Mouse (Mus musculus) frontal cortex, postnatal 14 days (tissue): ENCODE results near the gene Pdk4.
A peak's percentile ranks its signal among the peaks of the same experiment; 100 is the strongest.

ENCODE experiments used
- DNase-seq, 2 experiments: peaks; one replicate each; pipeline ENCODE4 v3.0.0; 2022; ENCODE audit warnings: low spot score in 2 of 2

Pdk4 gene

DNA sequence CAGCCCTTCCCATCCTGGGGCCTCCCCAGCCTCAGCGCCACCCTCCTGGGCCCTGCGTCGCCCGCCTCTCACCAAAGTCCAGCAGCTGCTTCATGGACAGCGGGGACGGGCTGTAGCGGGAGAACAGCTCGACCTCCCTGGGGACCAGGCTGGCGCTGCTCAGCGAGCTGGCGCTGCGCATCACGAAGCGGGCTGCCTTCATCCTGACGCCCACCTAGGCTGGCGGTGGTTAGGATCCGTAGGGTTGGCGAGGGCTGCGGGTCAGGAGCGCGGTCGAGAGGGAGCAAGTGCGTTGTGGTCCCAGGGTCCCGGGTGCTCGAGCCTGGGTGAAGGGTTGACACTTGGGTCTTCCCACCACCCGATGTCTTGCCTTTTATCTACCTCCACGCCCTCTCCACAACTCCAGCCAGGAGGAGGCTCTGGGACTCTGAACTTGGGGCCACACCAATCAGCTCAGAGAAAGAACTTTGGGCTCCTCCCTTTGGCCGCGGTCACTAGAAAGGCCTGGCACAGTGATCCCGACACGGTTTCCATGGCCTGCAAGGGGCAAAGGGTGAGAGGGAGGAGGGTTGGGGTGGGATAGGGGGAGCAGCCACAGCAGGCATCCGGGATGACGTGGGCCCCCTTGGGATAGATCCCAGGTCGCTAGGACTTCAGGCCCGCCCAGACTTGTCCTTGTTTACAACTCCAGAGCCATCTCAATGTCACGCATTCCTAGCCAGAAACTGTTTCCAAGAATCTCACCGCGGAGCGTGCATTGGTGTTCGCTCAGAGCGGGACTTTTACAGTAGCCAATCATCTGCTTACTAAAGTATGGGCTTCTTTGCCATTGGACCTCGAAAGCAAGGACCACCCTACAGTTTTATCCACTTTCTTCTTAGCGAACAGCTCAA lies at the start of gene Pdk4:
Pdk4 (minus strand) TSS at position 349 of the 893 bp plus-strand sequence.
- peak; percentile 48 to 68 for DNase-seq

DNA sequence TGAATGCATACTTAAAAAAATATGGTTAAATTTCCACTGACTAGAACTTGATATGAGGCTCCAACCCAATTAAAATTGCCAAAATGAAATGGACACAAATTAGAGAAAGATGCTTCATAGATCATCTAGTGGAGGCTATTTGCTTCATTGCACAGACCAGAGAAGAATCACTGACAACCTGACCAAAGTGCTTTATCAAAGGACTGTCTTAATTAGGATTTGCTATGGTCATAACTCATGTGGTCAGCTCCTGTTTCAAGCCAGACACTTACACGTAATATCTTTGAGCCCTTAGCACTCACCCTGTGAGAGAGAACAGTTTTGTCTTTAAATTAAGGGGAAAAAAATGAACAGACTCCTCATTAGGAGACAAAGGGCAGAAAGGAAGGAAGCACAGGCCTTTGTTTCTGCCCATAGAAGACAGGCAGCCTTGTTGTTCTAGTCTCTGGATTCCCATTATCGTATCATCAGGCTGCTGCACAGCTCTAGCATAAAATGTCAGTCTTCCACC lies 41.8 kb upstream of the Pdk4 start:
- DNase-seq = no peak

DNA sequence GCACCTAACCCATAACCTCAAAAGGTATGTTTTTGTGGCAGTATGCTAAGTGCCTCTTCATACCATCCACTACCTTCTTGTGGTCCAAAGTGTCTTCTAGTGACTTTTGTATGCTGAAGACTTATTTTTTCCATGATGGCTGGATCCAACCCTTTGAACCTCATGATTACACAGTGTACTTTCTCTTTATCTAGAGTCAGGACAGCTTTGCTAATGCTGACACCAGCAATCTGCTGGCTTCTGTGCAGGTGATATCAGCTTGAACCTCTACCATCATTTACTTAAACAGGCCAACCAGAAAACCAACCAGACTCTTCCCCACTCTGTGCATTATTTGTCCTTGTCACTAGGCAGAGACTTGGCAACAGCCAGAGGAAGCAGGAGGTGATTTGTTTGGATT lies 39.6 kb upstream of the Pdk4 start:
- DNase-seq = no peak

DNA sequence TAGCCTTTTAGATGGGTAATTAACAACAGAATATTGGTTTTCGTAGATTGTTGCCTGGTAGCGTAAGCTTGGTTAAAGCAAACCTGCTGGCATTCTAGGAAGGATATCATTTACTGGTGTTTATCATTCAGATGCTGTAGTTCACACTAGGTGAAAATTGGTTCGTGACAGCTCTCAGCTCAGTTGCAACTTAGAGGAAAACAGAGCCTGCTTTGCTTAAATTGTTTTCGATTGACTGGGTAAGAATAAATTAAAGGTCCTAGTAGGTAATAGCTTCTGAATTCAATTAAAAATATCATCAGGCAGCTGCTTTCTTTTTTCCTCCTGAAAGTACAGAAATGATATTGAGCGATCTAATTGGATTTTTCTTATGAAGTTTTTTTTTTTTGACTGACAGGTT lies 21.0 kb upstream of the Pdk4 start:
- no peak for DNase-seq

DNA sequence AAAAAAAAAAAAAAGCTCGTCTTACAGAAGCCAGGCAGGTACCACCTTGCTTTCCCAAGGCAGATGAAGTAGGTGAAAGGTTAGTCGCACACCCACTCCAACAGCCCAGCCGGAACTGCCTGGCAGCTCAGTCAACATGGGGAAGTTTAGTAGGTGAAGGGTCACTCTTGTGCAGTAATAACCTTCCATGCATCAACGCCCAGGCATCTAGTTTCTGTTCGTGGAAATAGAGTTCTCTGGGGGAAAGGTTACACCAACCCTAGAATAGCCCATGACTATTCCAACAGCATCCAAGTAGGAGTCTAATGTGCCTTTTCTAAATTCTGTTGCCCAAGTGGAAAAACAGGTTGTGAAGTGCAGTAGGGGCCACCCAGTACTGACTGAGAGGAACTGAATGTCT lies 13.6 kb upstream of the Pdk4 start:
- DNase-seq = no peak

DNA sequence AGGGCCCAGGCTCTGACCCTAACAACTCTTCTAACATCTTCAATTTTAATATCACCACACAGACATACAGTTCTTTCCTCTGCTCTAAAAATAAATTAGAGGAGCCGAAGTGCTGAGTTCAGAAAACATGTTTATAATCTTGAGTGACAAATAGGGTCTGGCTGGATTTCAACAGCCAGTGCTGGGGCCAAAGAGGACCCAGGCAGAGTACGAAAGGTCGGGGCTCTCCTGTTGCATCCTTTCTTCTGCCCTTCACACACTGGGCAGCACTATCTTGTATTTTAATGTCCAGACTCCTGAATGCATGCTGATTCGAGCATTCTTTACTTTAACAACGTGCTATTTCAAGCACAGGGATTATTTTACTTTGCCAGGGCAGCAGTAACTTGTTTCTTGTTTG lies 13.2 kb upstream of the Pdk4 start:
- no peak for DNase-seq

DNA sequence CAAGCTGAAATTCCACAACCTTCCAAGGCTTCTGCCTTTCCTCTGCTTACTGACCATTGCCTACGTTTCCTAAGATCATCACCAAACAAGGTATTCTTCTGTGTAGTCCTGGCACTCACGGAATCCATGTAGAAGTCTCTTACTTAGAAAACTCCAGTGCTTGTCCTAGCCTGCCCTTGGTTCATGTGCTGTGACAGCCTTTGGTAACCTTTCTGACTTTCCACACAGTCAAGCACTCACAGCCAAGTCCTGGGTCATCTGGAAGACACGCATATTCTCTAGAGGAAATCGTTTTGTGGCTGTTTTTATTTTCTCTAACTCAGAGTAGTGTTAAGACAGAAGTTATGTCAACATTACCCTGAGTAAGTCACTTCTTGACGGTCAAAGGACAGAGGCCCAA lies 11.7 kb upstream of the Pdk4 start:
- DNase-seq = no peak

DNA sequence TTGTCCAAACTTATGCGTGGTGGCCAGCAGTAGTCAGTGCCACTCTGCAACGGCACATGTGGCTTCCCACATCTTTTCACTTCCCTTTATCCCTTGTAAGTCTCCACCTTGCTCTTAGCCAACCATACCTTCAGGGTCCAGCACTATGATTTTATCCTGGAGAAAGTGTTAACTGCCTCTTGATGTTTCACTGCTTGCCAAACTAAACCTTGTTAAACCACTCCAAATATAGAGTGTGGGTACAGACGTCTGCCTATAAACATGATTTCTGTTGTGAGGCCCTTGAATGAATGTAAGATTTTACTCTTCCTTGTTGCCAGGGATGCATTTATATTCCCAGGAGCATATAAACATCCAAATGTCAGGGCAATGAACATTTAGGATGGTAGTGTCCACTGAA lies 10.2 kb upstream of the Pdk4 start:
- DNase-seq = no peak

DNA sequence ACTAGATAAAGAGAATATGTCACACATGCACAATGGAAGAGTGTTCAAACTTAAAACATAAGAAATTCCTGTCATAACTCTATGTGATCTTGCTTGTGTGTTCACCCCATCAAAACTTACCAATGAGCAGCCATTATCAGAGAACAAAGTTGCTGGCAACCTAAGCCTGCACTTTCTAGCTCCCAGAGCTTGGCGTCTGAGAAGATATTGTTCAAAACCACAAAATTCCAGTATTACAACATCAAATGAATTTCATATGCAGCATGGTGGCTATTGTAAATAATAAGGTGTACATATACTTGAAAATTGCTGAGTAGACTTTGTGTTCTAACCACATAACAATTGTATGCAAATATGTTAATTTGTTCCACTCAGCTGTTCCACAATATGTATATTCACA lies 6.7 kb upstream of the Pdk4 start:
- no peak for DNase-seq

DNA sequence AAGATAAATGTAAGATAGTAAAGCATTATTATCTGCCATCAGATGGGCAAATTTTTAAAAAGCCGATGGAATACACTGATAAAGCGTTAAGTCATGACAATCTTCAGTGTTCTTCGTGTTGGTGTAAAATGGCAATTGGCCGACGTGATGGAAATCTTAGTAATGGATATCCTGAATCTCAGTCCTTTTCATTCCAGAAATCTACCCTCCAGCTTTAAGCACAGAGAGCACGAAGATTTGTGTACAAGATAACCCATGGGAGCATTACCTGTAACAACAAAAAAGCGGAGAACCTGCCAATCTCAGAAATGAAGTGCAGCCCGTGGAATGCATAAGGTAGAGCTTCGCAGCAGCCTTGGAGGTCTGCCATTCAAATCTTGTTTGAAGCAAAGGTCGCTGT lies 5.4 kb upstream of the Pdk4 start:
- DNase-seq = no peak

DNA sequence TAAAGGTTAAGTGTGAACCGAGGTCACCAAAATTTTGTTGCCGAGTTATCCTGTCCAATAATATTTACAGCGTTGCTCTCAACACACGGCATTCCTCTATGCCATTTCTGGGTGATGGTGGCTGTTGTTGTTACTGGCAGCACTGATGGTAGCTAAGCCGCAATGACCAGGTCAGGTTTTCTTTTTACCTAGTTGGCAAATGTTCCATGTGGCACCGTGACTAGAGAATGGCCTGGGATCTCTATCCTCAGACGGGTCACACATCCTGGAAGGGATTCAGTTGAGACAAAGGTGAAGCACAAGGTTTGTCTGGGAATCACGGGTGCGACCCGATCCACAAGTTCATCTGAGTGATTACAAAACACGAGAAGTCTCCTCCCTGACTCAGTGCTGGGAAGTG lies 2.6 kb upstream of the Pdk4 start:
- DNase-seq = no peak

DNA sequence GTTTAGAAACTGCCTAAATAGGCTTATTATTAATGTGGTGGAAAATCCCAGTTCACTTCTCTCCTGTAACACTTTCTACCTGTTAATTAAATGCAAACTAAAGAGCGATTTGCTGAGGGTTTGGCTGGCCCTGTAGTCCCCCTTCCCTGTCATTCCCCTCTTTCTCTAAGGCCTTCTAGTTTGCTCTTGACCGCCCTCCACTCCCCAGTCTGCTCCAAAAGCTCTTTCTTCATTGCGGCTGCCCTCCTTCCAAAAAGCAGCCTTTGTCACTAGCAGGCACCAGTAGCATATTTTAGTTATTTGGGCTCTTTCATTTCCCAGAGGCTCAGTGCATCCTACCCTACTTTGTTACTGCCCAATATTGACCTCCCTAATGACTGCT lies 736 bp upstream of the Pdk4 start:
- DNase-seq = no peak

DNA sequence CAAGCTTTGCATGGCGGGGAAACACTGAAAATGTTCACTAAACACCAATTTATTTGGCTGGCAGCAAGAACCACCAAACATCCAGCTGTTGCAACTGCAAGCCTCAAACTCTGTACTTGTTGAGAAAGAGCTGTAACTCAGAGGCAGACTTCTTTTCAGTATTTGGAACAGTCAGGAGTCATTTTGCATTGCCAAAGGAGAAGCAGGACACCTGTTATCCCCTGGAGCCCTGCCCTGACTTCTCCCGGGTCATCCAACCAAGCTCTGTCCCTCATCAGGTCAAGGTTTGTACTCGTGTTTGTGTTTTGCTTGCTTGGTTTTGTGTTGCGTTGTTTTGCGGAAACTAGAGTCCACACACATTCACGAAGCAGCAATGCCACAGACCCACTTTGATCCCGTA lies 11.1 kb downstream of the Pdk4 start:
- no peak for DNase-seq

DNA sequence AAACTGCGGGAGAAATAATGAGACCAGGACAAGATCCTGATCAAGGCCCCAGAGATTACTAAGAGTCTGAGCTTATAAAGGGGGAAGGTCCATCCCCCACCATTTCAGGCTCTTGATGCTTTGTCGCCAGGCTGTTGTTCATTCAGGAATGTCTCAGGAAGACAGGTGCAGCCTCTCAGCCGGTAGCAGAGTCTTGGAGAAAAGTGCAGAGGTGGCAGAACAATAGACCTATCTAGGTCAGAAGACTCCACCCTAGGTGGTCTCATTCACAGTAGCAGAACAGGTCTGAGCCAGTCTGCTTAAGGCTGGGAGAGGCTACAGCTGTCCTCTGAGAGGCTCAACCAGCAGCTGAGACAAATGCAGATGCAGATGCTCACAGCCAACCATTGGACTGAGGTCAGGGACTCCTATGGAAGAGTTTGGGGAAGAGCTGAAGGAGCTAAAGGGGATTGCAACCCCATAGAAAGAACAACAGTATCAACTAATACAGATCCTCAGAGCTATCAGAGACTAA lies 13.8 kb downstream of the Pdk4 start:
- no peak for DNase-seq

DNA sequence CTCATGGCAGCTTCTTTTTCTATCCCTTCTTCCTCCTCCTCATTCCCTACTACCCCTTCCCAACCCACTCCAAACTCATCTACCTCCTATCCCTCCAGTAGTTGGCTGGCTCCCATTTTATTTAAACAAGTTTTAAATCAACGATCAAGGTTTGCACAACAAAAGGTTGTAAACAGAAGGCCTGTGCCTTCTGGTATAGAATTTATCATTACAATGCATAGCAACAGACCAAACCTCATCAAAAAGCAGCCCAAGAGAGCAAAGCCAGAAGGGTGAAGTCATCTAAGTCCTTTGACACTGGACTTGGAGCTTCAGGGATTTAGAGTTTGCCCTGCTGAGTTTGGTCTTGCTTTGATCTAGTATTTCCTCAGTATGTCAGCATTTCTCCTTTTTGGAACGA lies 15.0 kb downstream of the Pdk4 start:
- DNase-seq = no peak

DNA sequence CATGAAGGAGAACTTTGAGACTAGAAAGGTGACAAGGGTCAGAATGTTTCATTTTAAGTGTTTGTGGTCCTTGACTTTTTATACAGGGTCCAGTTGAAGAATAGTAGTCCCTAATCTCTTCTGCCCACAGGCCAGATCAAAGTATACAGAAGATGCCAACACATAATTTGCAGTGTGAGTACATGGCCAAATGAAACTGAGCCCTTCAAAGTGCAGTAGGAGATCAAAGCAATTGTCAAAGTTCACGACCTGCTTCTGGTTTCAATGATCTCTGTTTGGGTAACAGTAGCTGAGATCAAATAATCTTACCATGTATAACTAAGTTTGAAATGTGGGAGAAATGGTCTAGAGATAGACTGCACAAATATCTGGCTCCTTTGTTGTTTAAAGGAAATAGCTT lies 22.1 kb downstream of the Pdk4 start:
- DNase-seq = no peak

DNA sequence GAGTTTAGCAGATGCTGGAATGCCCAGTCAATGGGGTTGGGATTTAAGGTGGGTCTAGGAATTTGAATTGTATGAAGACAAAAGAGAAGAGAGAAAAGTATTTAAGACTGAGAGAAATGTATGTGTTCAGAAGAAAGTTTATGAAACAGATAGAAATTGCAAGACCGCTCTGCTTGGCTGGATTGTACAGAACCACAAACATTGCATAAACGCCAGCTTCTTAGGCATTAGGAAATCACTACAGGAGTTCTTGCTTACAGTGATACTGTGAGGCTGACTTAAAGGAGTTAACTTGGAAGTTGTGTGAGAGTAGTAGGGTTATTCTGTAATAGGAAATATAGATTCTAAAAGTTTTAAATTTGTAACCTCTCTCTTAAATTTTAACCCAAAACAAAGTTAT lies 23.4 kb downstream of the Pdk4 start:
- DNase-seq = no peak

DNA sequence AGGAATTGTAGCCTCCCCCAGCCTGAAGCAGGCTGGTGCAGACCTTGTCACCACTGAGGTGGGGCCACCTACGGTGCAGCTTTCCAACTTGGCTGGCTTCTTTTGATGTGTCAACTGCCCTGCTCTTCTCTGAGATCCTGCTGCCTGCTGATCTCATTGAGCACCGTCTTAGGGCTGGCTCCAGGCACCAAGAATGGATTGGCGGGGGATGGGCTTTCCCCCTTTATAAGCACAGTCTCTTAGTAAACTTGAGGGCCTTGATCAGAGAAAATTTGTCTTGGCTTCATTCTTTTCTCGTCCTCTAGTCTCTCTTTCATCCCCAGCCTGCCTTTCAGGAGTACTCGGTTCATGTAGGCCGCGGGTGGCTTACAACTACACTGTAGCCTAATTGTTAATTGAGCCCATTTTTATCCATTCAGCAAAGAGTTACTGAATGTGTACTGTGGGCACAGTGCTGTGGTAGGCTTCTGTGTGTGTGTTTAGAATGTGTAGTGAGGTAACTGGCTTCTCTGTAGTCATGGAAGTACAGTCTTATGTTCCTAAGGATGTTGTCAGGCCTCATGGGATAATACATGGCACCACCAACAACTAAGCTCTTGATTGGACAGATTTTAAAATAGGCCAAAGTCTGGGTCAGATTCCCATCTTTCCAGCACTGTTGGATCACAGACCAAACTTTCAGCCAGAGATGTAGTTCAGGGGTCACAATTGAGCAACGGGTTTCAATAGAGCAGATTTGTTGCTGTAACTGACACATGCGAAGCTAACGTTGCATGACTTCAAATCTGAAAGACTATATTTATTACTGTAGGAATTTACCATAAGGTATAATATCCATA lies 25.4 kb downstream of the Pdk4 start:
- DNase-seq = no peak

DNA sequence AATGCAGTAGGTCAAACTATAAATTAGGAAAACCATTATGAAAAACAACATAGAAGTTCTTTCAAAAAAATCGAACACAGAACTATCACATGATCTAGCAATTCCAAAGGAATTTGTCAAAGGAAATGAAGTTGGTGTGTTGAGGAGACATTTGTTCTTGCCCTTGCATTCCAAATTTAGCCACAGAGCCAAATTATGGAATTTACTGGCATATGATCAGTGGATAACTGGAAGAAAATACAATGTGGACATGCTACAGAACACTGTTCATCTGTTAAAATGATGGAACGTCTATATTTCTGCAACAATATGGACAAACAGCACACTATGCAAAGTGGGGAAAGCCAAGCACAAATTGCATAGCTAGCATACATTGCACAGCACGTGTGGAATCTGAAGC lies 40.3 kb downstream of the Pdk4 start:
- no peak for DNase-seq

DNA sequence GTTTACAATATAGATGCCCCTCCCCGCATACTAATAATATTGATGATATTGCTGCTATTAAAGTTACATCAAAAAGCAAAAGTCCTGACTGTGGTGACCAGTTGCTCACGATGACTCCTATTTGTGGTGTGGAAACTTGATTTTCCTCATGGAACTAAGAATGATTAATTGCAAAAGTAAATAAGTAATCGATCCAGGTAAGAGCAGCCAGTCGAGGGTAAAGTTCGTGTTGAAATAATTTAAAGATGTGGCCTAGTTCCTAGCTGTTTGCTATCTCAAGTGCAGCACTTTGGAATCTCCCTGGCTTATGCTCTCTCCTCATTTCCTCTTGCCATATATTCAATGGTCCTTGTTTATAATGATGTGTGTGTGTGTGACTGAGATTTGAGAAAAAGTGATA lies 46.2 kb downstream of the Pdk4 start:
- DNase-seq = no peak

DNA sequence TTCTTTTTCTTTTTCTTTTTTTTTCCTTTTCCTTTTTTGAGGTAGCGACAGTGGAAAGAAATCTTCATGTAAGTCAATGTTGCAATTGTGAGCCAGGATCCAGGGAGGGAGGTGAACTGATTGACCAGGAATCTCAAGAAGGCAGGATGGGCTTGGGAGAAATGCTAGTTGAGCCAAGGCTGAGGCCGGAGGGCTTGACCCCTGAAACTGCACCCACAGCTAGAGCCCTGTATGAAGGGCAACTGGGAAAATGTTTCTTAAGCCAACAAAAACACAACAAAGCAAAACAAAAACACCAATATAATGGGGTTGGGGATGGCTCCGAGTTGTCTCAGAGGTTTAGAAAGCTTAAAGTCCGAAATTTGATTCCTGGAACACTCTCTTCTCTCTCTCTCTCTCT lies 47.7 kb downstream of the Pdk4 start:
- no peak for DNase-seq

DNA sequence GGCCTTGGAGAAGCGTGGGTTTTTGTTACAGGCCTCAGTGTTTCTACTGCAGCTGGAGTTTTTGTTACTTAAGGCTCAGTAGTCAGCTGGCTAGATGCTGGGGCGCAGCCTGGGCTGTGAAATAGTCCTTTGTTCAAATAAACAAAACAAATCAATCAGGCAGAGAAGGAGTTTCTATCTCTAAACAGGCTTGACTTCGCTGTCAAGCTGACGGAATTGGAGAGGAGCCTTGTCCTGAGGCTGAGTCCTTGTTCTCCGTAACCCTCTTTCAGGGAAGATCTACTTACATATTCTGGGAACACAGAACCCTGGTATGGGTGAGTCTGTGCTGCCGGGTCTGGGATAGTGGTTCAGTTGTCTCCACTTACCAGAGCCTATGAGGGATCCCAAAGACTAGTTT lies 48.6 kb downstream of the Pdk4 start:
- no peak for DNase-seq

DNA sequence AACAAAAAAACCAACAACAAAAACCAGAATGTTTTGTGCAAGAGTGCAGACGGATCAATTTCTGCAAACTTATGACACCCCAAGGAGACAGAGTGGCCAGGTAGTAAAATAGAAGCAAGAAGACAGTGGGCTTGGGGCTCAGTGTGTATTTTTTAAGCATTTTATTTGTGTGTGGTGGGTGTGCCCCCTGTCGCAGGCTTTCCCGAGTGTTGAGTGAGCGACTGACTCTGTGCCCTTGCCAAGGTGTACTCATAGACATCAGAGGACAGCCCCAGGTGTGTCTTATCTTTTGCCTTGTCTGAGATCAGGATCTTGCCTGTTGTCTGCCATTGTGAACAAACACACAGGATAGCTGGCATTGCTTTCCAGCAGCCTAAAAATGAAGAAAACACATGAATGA lies 49.1 kb downstream of the Pdk4 start:
- no peak for DNase-seq
